Mouse (Mus musculus): Measurements from ENCODE around the gene Polh. TPM values are rescaled to one million over a fixed set of nuclear protein-coding genes. Genes with fewer than 3 reads are reported as not detected.
A peak's percentile ranks its signal among the peaks of the same experiment; 100 is the strongest.

Polh gene
- total and polyA plus RNA-seq, 3 experiments = 22.2 to 30.8 TPM; not detected in 1

- TF ChIP-seq ZKSCAN1 (IDR thresholded peaks at IDR 0.05; ENCODE audit: low read depth, low read length) (0 out of 2 replicates have a peak, but pooled peaks have one; percentile 9), USF1 (IDR thresholded peaks at IDR 0.05; ENCODE audit: low read depth, low read length) (no peak), USF2 (IDR thresholded peaks at IDR 0.05; ENCODE audit: borderline replicate concordance in 1 of 2, insufficient read depth in 1 of 2, low read depth in 1 of 2, low read length in 2 of 2) (no peak), RCOR1 (IDR thresholded peaks at IDR 0.05; ENCODE audit: low read depth, low read length) (no peak), SIN3A (IDR thresholded peaks at IDR 0.05; ENCODE audit: low read length) (peak; percentile 92), POLR2A (IDR thresholded peaks at IDR 0.05; ENCODE audit: control insufficient read depth in 1 of 2, insufficient read depth in 1 of 2, low read depth in 1 of 2, low read length in 2 of 2, poor library complexity in 1 of 2) (peak; percentile 99 to 100), MAX (IDR thresholded peaks at IDR 0.05; ENCODE audit: low read length) (no peak; the same call in 1 of the 2 replicates), MYC (IDR thresholded peaks at IDR 0.05; ENCODE audit: low read depth, low read length) (no peak), ZMIZ1 (IDR thresholded peaks at IDR 0.05; ENCODE audit: low read depth, low read length) (peak; percentile 98), EP300 (IDR thresholded peaks at IDR 0.05; ENCODE audit: low read depth in 1 of 2, low read length in 2 of 2) (no peak), KAT2A (conservative IDR thresholded peaks at IDR 0.05; ENCODE audit: low read depth, low read length) (no peak; the same call in 1 of the 2 replicates), MAZ (IDR thresholded peaks at IDR 0.05; ENCODE audit: low read depth, low read length) (peak; percentile 12; the same call in 1 of the 2 replicates), ELF1 (IDR thresholded peaks at IDR 0.05; ENCODE audit: low read depth, low read length) (peak; percentile 95), CHD2 (IDR thresholded peaks at IDR 0.05; ENCODE audit: low read length) (no peak)
These were observed 49.3 kb downstream of the Polh start, which contains the start of gene Mad2l1bp (continued) for GRCm38 (mm10) chr17:46152847-46153782.

DNA sequence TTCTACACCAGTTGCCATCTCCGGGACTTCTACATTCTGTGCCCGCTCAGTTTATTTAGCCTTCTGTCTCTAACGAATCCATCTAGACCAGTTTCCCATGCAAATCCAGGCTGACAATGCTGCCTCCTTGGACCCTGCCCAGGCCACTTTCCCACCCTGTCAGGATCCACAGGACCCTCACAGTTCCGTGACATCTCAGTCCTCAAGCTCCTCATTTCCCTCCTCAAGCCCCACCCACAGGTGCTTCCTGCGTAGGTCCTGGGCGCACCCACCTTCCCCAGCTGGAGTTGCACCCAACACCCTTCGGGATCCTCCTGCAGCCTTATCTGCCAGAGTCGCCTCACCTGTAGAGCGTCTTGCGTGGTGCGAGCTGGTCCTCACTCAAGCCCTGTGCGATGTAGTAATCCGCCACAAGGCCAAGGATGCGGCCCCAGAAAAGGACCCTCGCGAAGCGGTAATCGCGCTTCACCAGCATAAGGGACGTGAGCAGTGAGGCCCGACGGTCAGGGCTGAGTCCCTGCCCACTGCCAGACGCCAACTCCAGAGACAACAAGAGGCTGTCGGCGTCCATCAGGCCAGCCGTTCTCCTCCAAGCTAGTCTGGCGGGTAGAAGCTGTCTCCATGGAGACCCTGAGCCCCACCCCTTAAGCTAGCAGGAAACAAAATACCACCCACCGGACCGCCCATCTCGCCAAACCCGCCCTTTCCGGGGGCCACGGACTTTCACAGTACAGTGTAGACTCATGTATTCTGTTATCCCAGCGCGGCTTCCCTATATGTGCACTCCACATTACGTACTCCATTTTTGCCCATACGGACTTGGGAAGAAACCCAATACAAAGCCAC is 58.6 kb downstream of the Polh start, which contains the start of gene Rsph9:
Gene Rsph9, minus strand, starts transcription at position 639 of the 846 bp plus-strand sequence.
- Histone ChIP-seq H3K9me3 (replicated peaks; ENCODE audit: insufficient read depth, low read length) (no peaks in the 10 kb centered on the region), H3K79me2 (ENCODE audit: control insufficient read depth, insufficient read depth, low read length, poor library complexity) (no peaks in the 10 kb centered on the region), H3K27ac (ENCODE audit: control insufficient read depth, low read depth, low read length) (no peak within 1 kb of the TSS), H3K4me3 (ENCODE audit: control insufficient read depth in 1 of 2, insufficient read depth in 1 of 2, low read depth in 2 of 2, low read length in 2 of 2) (peak within 1 kb of the TSS; percentile 18 to 29; a peak in 3 of 4 replicates), H3K36me3 (ENCODE audit: control insufficient read depth in 1 of 2, insufficient read depth in 2 of 2, low read length in 2 of 2) (peaks cover 1 to 18% of the 10 kb centered on the region in 2 experiments; a peak in 3 of 4 replicates), H3K9ac (ENCODE audit: control insufficient read depth, low read depth, low read length, poor library complexity, severe bottlenecking) (peak within 1 kb of the TSS; percentile 43; the same call in 1 of the 2 replicates), H3K27me3 (ENCODE audit: control insufficient read depth in 1 of 2, insufficient read depth in 2 of 2, low read length in 2 of 2) (no peaks in the 10 kb centered on the region), H3K4me1 (ENCODE audit: control insufficient read depth in 1 of 2, insufficient read depth in 2 of 2, low read length in 2 of 2) (peaks cover 12 to 18% of the 10 kb centered on the region in 2 experiments)
- TF ChIP-seq EP300 (IDR thresholded peaks at IDR 0.05; ENCODE audit: low read depth in 1 of 2, low read length in 2 of 2) (no peak), NELFE (IDR thresholded peaks at IDR 0.05; ENCODE audit: low read depth, low read length) (peak; percentile 34; the same call in 1 of the 2 replicates), SIN3A (IDR thresholded peaks at IDR 0.05; ENCODE audit: low read length) (0 out of 2 replicates have a peak, but pooled peaks have one; percentile 42)
- peak; percentile 76 for DNase-seq (ENCODE audit: low read depth, low spot score)
